ENCODE assay signal across 17 mouse cellular contexts in the genomic region with DNA sequence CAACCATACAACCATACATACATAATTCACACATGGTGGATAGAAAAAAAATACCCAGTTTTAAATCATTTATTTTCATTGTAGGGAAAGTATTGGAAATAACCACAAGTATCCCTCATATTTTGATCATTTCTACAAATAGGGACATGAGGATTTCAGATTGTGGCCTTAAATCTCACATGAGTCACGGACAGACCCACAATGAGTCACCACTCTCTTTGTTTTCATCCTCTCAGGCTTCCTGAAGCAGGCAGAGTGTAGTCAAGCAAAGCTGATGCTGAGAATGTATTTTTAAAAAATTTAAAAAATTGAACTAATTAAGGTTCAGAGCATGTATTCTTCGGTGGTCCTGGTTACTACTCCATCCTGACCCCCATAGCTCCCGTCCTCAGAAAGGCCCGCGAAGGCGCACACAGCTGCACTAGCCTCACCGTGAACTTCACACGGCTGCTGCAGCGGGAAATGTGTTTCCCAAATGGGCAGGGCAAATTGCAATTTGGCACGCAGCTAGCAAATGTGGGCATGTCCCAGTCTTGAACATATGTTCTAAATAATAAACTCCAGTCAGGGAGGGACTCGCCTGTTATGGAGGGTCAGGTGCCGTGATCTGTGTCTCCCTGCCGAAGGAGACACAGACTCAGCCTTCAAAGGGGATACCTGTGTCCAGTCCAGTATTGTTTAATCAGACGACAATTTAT.
A peak's percentile ranks its signal among the peaks of the same experiment; 100 is the strongest.
DNase-seq lines count a peak whose midpoint lies in the region; ATAC-seq and TF ChIP-seq lines count a peak whose summit lies in the region.
"Had no signal": no experiment of that assay in that cellular context is flagged by ENCODE, and none has a peak within 500 bp of the region (broad histone marks: within the 10 kb centered on the region; RNA-seq: fewer than 3 reads in every experiment).

No protein-coding gene starts in this region.

- TF ChIP-seq CTCF in C2C12 (IDR thresholded peaks at IDR 0.05; ENCODE audit: control insufficient read depth, insufficient read depth, insufficient read length) = no peak
- no peak for TF ChIP-seq CTCF in intestine, postnatal 0 days (IDR thresholded peaks at IDR 0.05; ENCODE audit: low read depth)

- H3K79me2 ChIP-seq in C2C12 (ENCODE audit: control insufficient read depth, insufficient read depth) = no peaks in the 10 kb centered on the region

- intact Hi-C loops in left cerebral cortex, postnatal 25 days (cut with DNase I) = no loop called here

- no peaks in the 10 kb centered on the region for H3K4me1 ChIP-seq in embryonic facial prominence, embryonic 11.5 days (ENCODE audit: control insufficient read depth, insufficient read depth, low read length)
- no peaks in the 10 kb centered on the region for H3K4me1 ChIP-seq in intestine, postnatal 0 days (replicated peaks; ENCODE audit: control insufficient read depth, insufficient read depth, low read length)
- H3K4me1 ChIP-seq: liver, embryonic 12.5 days; midbrain, embryonic 13.5 days had no signal

- 0 out of 2 replicates have a peak, but pooled peaks have one; percentile 34 for ATAC-seq in embryonic facial prominence, embryonic 11.5 days (replicated peaks; ENCODE audit: insufficient number of reproducible peaks, low FRiP score, low TSS enrichment, low read depth)
- no peak for ATAC-seq in intestine, postnatal 0 days
- ATAC-seq: liver, embryonic 12.5 days; lung, postnatal 0 days; midbrain, embryonic 13.5 days had no signal

- no peak overlapping the region for H3K4me2 ChIP-seq in embryonic facial prominence, embryonic 11.5 days (ENCODE audit: low read depth, low read length)
- no peak overlapping the region for H3K4me2 ChIP-seq in intestine, postnatal 0 days (replicated peaks; ENCODE audit: low read depth)
- H3K4me2 ChIP-seq: liver, embryonic 12.5 days; midbrain, embryonic 13.5 days had no signal

- no peak overlapping the region for H3K4me3 ChIP-seq in C2C12 (ENCODE audit: insufficient read depth, poor library complexity, severe bottlenecking)
- no peak overlapping the region for H3K4me3 ChIP-seq in embryonic facial prominence, embryonic 11.5 days (ENCODE audit: low read depth, low read length)
- no peak overlapping the region for H3K4me3 ChIP-seq in intestine, postnatal 0 days (ENCODE audit: low read depth, low read length)
- H3K4me3 ChIP-seq: erythroblast, embryonic 14.5 days; liver, embryonic 12.5 days; midbrain, embryonic 13.5 days had no signal

- peak overlapping the region; percentile 23 for H3ac ChIP-seq in C2C12 (ENCODE audit: control insufficient read depth, insufficient read length, low read depth)

- DNase-seq in embryo, embryonic 11 days = peak; percentile 47
- DNase-seq in embryo, embryonic 9.5 days (ENCODE audit: extremely low spot score) = no peak
- peak; percentile 53 for DNase-seq in embryonic facial prominence, embryonic 11.5 days (ENCODE audit: low spot score)
- DNase-seq in mesoderm, embryonic 11.5 days (ENCODE audit: low read depth, low spot score) = peak; percentile 30
- no peak for DNase-seq in left cerebral cortex, postnatal 25 days (ENCODE audit: low spot score in 2 of 2)
- DNase-seq in cerebellum, adult 8-10 months = no peak
- DNase-seq: adrenal gland, postnatal 10 days; cerebellum, adult 9-11 months; heart, adult 18-20 months; kidney, postnatal 10 days; right cerebral cortex, postnatal 25 days had no signal

- H3K9me3 ChIP-seq in embryonic facial prominence, embryonic 11.5 days (replicated peaks; ENCODE audit: control insufficient read depth, low read length) = no peaks in the 10 kb centered on the region
- no peaks in the 10 kb centered on the region for H3K9me3 ChIP-seq in intestine, postnatal 0 days (ENCODE audit: control insufficient read depth)
- H3K9me3 ChIP-seq: liver, embryonic 12.5 days; midbrain, embryonic 13.5 days had no signal

- H3K79me3 ChIP-seq in C2C12 (ENCODE audit: low read depth) = no peaks in the 10 kb centered on the region

- H3K27ac ChIP-seq in embryonic facial prominence, embryonic 11.5 days (replicated peaks; ENCODE audit: low read depth, low read length) = no peak overlapping the region
- H3K27ac ChIP-seq in intestine, postnatal 0 days (ENCODE audit: low read depth, low read length) = no peak overlapping the region
- H3K27ac ChIP-seq: liver, embryonic 12.5 days; midbrain, embryonic 13.5 days had no signal

- no peaks in the 10 kb centered on the region for H3K36me3 ChIP-seq in C2C12 (ENCODE audit: control insufficient read depth, insufficient read depth)
- H3K36me3 ChIP-seq in embryonic facial prominence, embryonic 11.5 days (replicated peaks; ENCODE audit: control insufficient read depth, insufficient read depth, low read depth, low read length) = no peaks in the 10 kb centered on the region
- H3K36me3 ChIP-seq in intestine, postnatal 0 days (ENCODE audit: control insufficient read depth, insufficient read depth) = no peaks in the 10 kb centered on the region
- H3K36me3 ChIP-seq: liver, embryonic 12.5 days; midbrain, embryonic 13.5 days had no signal

- no peaks in the 10 kb centered on the region for H3K27me3 ChIP-seq in C2C12 (ENCODE audit: control insufficient read depth, insufficient read depth, insufficient read length)
- no peaks in the 10 kb centered on the region for H3K27me3 ChIP-seq in embryonic facial prominence, embryonic 11.5 days (ENCODE audit: control insufficient read depth, insufficient read depth, low read length)
- no peaks in the 10 kb centered on the region for H3K27me3 ChIP-seq in intestine, postnatal 0 days (replicated peaks; ENCODE audit: control insufficient read depth, insufficient read depth, low read length)
- H3K27me3 ChIP-seq: liver, embryonic 12.5 days; midbrain, embryonic 13.5 days had no signal

- 62% methylated on average over 14 of the region's 14 CpGs for WGBS in embryonic facial prominence, embryonic 11.5 days
- WGBS in intestine, postnatal 0 days = 77% methylated on average over 14 of the region's 14 CpGs

- H3K9ac ChIP-seq in embryonic facial prominence, embryonic 11.5 days (replicated peaks; ENCODE audit: low read length) = no peak overlapping the region
- no peak overlapping the region for H3K9ac ChIP-seq in intestine, postnatal 0 days (ENCODE audit: low read depth, low read length)
- H3K9ac ChIP-seq: liver, embryonic 12.5 days; midbrain, embryonic 13.5 days had no signal

TF ChIP-seq in C2C12, 6 proteins besides CTCF, POLR2A, EP300 and RAD21:
- TF ChIP-seq MAX (IDR thresholded peaks at IDR 0.05) (peak; percentile 18), FOSL1 (IDR thresholded peaks at IDR 0.05; ENCODE audit: insufficient read depth, low read length, poor library complexity, severe bottlenecking) (peak; percentile 92), MYOG (IDR thresholded peaks at IDR 0.05; ENCODE audit: control insufficient read depth, extremely low read depth, insufficient read length) (no peak), CEBPB (IDR thresholded peaks at IDR 0.05; ENCODE audit: low read depth) (no peak), MYOD1 (IDR thresholded peaks at IDR 0.05; ENCODE audit: control insufficient read depth, insufficient read length, low read depth) (no peak), USF1 (IDR thresholded peaks at IDR 0.05; ENCODE audit: low read depth) (no peak)

Comparison
In these comparisons a context has a peak if more than half of its experiments do, and no peak if none do; other contexts are left out.
1. DNase-seq: peak in embryo, embryonic 11 days (single experiment), embryonic facial prominence, embryonic 11.5 days (single experiment) and mesoderm, embryonic 11.5 days (single experiment); none in embryo, embryonic 9.5 days (single experiment), left cerebral cortex, postnatal 25 days (0 of 2) and cerebellum, adult 8-10 months (single experiment).